Mouse (Mus musculus) limb, embryonic 14.5 days (tissue): Measurements from ENCODE around the gene Teddm3. TPM values are rescaled to one million over a fixed set of nuclear protein-coding genes. Genes with fewer than 3 reads are reported as not detected.
"Not testable (repeated sequence)": the region's sequence is repeated elsewhere in the genome, so short reads cannot be mapped to it uniquely, and the experiment has no call there.

Experiments
- ATAC-seq: fragments of 200-750 bp; cut with Nextera tagmentation; 2 replicates; pipeline ENCODE4 v1.8.0; 2017; ENCODE audit warnings: low read depth, moderate number of reproducible peaks, moderate TSS enrichment; ENCODE audit not compliant: low FRiP score
- DNase-seq: peaks from one replicate; pipeline ENCODE4 v3.0.0-alpha.2; 2015; ENCODE audit warnings: low spot score
- H3K27ac ChIP-seq: fragments of 300-500 bp; sonication (generic); replicated peaks from 2 replicates; pipeline ENCODE4 v1.5.1; 2014; ENCODE audit warnings: low read depth, mild to moderate bottlenecking, low read length, moderate library complexity, mixed read lengths
- H3K27me3 ChIP-seq: fragments of 300-500 bp; sonication (generic); 2 replicates; pipeline ENCODE4 v1.6.1; 2014; ENCODE audit warnings: low read length, mixed read lengths; ENCODE audit not compliant: control insufficient read depth, insufficient read depth
- H3K36me3 ChIP-seq: fragments of 300-500 bp; sonication (generic); 2 replicates; pipeline ENCODE4 v1.6.1; 2014; ENCODE audit warnings: mild to moderate bottlenecking, low read length, moderate library complexity, mixed read lengths; ENCODE audit not compliant: control insufficient read depth, insufficient read depth
- H3K4me1 ChIP-seq: fragments of 300-500 bp; sonication (generic); 2 replicates; pipeline ENCODE4 v1.6.1; 2014; ENCODE audit warnings: antibody characterized with exemption, low read length, mixed read lengths; ENCODE audit not compliant: control insufficient read depth, insufficient read depth
- H3K4me2 ChIP-seq: fragments of 300-500 bp; sonication (generic); replicated peaks from 2 replicates; pipeline ENCODE4 v1.6.1; 2014; ENCODE audit warnings: low read depth, mild to moderate bottlenecking, low read length, moderate library complexity; ENCODE audit not compliant: severe bottlenecking
- H3K4me3 ChIP-seq: fragments of 300-500 bp; sonication (generic); replicated peaks from 2 replicates; pipeline ENCODE4 v1.5.1; 2014; ENCODE audit warnings: low read length
- H3K9ac ChIP-seq: fragments of 300-500 bp; sonication (generic); 2 replicates; pipeline ENCODE4 v1.6.1; 2014; ENCODE audit warnings: mild to moderate bottlenecking, low read depth, low read length, moderate library complexity; ENCODE audit not compliant: severe bottlenecking
- H3K9me3 ChIP-seq: fragments of 300-500 bp; sonication (generic); 2 replicates; pipeline ENCODE4 v1.6.1; 2016; ENCODE audit warnings: low read length; ENCODE audit not compliant: control insufficient read depth
- POLR2A ChIP-seq: fragments of 200-500 bp; IDR thresholded peaks from 2 replicates; pipeline ENCODE4 v1.8.0; 2012; ENCODE audit warnings: inconsistent platforms, mild to moderate bottlenecking, moderate library complexity, borderline replicate concordance; ENCODE audit not compliant: insufficient read depth, insufficient read length; ENCODE audit errors: extremely low read depth
- whole genome bisulfite sequencing: fragments of 180-500 bp; shearing (Covaris S2); extraction: QIAGEN DNeasy Blood & Tissue Kit; methylation state at CpG from one replicate; pipeline ENCODE4 v1.1.7; 2014; 5-methylcytosine and 5-hydroxymethylcytosine counted together
- polyA plus RNA-seq, 2 experiments: library from polyadenylated mRNA; depleted of rRNA in 1 of 2; stranded (reverse) in 1 of 2; unstranded in 1 of 2; fragments of >200 nt; fragmentation: Nextera tagmentation in 1 of 2; extraction: Ambion mirVana in 1 of 2; gene quantifications; 2 replicates each; pipeline versions ENCODE4 v1.2.1 to v1.2.3; 2012 to 2014

Teddm3 gene
- polyA plus RNA-seq (2012; rRNA removed) (0.28 and 0.31 TPM in 2 replicates), polyA plus RNA-seq (2014; fragmentation: Nextera tagmentation; extraction: Ambion mirVana) (0.69 and 2.1 TPM in 2 replicates)

DNA sequence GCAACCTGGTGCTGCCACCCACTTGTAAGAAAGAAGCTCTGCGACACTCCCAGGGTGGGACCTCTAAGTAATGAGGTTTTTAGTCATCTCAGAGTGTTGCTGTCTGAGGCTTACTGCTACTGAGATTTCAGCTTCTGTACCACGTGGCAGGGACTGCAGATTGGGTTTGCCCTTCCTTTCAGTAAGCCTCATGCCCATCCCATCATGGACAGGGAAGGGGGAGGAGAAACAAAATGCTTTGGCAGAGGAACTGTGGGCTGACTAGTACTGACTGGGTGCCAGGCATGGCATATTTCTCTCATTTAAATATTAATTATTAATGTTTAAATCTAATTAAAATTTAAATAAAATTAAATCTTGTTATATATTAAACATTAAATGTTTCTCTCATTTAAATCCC, at the start of gene Teddm3:
Teddm3 (minus strand) TSS at position 101 of the 400 bp plus-strand sequence.
- WGBS, result no CpG with 5 or more reads among the region's 2 CpGs

DNA sequence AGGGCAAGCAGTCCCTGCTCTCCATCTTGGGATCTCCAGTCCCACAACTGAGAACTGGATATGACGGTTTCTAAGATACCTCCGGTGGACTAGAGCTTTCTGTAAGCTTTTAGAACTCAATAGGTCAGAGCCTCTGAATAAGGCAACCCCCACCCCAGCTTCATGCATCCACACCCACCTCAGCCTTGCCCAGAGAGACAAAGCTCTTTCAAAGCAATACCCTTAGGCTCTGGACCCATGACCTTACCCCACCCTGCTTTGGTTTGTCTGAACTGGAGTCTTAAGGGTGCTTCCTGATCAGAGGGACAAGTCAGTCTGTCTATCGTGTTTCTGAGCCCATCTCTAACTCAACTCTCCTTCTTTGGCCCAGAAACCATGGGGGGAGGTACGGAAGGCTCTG, 48.9 kb upstream of the Teddm3 start:
- no peak overlapping the region for H3K27ac ChIP-seq
- TF ChIP-seq POLR2A, result no peak
- no peak for DNase-seq
- no peak for ATAC-seq
- H3K4me2 ChIP-seq, result no peak overlapping the region
- H3K4me3 ChIP-seq, result no peak overlapping the region
- H3K27me3 ChIP-seq, result no peaks in the 10 kb centered on the region
- H3K9ac ChIP-seq, result no peak overlapping the region
- H3K4me1 ChIP-seq, result peaks cover 10% of the 10 kb centered on the region; the same call in 1 of the 2 replicates
- no peaks in the 10 kb centered on the region for H3K36me3 ChIP-seq
- H3K9me3 ChIP-seq, result no peaks in the 10 kb centered on the region
- 76% methylated on average over 4 of the region's 4 CpGs for WGBS

More for the DNA sequence above, at the start of gene Teddm3:
- not testable (repeated sequence) for H3K27me3 ChIP-seq, H3K4me3 ChIP-seq, H3K9me3 ChIP-seq, ATAC-seq, H3K4me1 ChIP-seq, DNase-seq, H3K36me3 ChIP-seq, H3K4me2 ChIP-seq, H3K9ac ChIP-seq, H3K27ac ChIP-seq

DNA sequence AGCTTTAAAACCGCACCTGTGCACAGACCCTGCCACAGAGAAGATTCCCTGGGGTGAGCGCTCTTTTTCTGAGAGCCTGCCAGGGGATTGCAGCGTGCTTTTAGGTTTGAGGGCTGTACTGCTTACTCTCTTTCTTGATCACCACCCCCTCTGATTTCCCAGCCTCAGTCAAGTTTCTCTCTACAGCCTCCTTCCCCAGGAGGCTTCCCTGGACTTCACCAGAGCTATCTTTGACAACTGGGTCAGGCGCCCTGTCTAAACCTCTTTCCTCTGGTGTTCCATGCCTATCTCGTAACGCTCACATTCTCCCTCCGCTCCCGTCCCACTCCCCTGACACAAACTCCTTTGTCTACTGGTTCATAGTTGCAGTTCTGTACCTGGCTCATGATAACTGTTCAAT, 45.6 kb upstream of the Teddm3 start:
- Histone ChIP-seq H3K9me3 (no peaks in the 10 kb centered on the region), H3K4me2 (no peak overlapping the region), H3K9ac (no peak overlapping the region), H3K4me1 (peaks cover 3% of the 10 kb centered on the region; the same call in 1 of the 2 replicates), H3K4me3 (no peak overlapping the region), H3K27me3 (no peaks in the 10 kb centered on the region), H3K27ac (no peak overlapping the region), H3K36me3 (no peaks in the 10 kb centered on the region)
- no peak for ATAC-seq
- WGBS, result 62% methylated on average over 8 of the region's 8 CpGs
- no peak for DNase-seq
- no peak for TF ChIP-seq POLR2A

DNA sequence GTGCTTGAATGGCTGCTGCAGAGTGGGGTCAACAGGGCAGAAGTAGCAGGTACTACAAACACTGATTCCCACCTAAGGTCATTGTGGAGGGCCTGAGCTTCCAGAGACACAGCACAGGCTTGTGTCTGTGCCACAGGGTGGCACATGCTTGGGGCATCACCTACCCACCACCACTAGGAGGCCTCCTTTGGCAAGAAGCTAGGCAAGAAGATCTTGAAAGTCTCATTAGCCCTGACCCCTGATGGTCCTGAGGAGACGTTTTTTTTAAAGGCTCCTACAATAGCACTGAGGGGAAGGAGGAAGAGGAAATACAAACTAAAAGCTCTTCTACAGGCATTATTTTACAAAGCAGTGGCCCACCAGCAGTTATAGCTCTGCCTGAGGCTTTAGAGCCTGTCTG, 44.7 kb upstream of the Teddm3 start:
- DNase-seq, result no peak
- H3K4me1 ChIP-seq, result no peaks in the 10 kb centered on the region
- ATAC-seq, result no peak
- no peak overlapping the region for H3K27ac ChIP-seq
- H3K9me3 ChIP-seq, result no peaks in the 10 kb centered on the region
- no peaks in the 10 kb centered on the region for H3K36me3 ChIP-seq
- TF ChIP-seq POLR2A, result no peak
- WGBS, result 0% methylated on average over 1 of the region's 1 CpGs
- H3K4me3 ChIP-seq, result no peak overlapping the region
- no peak overlapping the region for H3K9ac ChIP-seq
- H3K4me2 ChIP-seq, result no peak overlapping the region
- no peaks in the 10 kb centered on the region for H3K27me3 ChIP-seq

DNA sequence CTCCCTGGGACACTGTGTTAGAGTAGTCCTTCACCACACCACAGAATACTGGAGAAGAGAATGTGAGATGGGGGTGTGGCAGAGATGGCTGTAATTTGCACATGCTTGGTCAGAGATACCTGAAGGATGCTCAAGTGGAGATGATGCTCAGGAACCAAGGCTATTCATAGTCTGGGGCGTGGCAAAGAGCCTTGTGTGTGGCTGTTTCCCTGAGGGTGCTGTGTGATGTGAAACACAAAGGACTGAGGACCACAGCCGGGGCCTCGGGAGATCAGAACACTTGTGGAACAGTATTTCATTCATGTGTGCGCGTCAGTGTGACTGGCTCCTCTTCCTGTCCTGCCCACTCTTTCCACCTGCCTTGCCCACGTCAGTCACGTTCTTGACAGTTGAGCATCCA, 44.2 kb upstream of the Teddm3 start:
- H3K36me3 ChIP-seq, result no peaks in the 10 kb centered on the region
- DNase-seq (no peak), ATAC-seq (no peak)
- H3K9me3 ChIP-seq, result no peaks in the 10 kb centered on the region
- no peak overlapping the region for H3K4me2 ChIP-seq
- no peak overlapping the region for H3K4me3 ChIP-seq
- no peaks in the 10 kb centered on the region for H3K4me1 ChIP-seq
- WGBS, result 91% methylated on average over 7 of the region's 7 CpGs
- H3K27me3 ChIP-seq, result no peaks in the 10 kb centered on the region
- no peak for TF ChIP-seq POLR2A
- H3K27ac ChIP-seq, result no peak overlapping the region
- no peak overlapping the region for H3K9ac ChIP-seq

DNA sequence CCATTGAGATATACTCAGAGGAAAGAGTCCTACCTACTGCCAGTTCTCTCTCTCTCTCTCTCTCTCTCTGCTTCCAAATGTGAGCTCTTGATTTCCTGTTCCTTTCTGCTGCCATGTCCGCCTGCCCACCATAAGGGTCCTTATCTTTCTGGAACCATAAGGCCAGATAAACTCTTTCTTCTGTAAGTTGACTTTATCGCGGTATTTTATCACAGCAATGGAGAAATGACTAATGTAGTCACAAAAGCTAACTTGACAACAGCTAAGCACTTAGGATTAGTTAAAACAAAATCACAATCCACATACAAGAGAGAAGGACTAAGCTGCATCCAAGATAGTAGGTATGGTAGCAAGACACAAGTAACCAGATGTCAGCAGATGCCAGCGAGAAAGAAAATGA, 43.7 kb upstream of the Teddm3 start:
- TF ChIP-seq POLR2A, result no peak
- H3K4me3 ChIP-seq, result no peak overlapping the region

More for the DNA sequence above, 43.7 kb upstream of the Teddm3 start:
- Histone ChIP-seq H3K27me3 (no peaks in the 10 kb centered on the region), H3K36me3 (no peaks in the 10 kb centered on the region), H3K4me1 (no peaks in the 10 kb centered on the region), H3K9me3 (no peaks in the 10 kb centered on the region), H3K9ac (no peak overlapping the region), H3K4me2 (no peak overlapping the region), H3K27ac (no peak overlapping the region)
- ATAC-seq (no peak), DNase-seq (no peak)
- WGBS, result 88% methylated on average over 4 of the region's 4 CpGs
